Mouse (Mus musculus): ENCODE results near the gene Zcchc7. TPM values are rescaled to one million over a fixed set of nuclear protein-coding genes. Genes with fewer than 3 reads are reported as not detected.

The Zcchc7 gene
- polyA plus RNA-seq, 1 experiment from 2014 or later = 31.2 TPM

Small RNA genes lying within 50 kb of the gene (microRNA-seq; reads per million reads assigned to microRNA genes)
- gene Gm22639 = not detected

Other genes starting within 250 kb of the Zcchc7 start
- 3.6 and 4.8 TPM in 2 replicates for gene Pax5, start 45.4 kb upstream of the Zcchc7 start, polyA plus RNA-seq (2015; fragmentation: Nextera tagmentation; extraction: Ambion mirVana)
- 23.9 and 27.2 TPM in 2 replicates for gene Grhpr, start 225.5 kb downstream of the Zcchc7 start, polyA plus RNA-seq (2015; fragmentation: Nextera tagmentation; extraction: Ambion mirVana)

All from midbrain, embryonic 16.5 days (tissue).